In the genomic region with DNA sequence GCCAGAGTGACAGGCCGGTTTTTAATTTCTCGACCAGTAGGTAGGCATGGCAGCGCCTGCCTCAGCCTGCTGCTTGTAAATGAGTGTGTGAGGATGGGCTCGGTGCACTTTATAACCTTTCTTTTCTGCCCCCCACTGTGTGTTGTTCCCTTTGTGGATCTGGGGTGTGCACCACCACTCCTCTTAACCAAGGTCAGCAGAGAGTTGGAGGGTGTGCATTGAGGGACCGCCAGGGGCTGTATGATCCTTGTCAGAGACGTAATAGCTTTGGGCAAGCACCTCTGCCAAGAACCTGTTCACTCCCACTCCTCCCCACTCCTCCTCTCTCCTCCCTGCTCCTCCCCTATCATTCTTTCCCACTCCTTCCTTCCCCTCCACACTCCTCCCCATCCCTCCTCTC, we compare ENCODE assay signal across 27 mouse cellular contexts. TPM values are rescaled to one million over a fixed set of nuclear protein-coding genes. Genes with fewer than 3 reads are reported as not detected.
DNase-seq lines count a peak whose midpoint lies in the region; ATAC-seq and TF ChIP-seq lines count a peak whose summit lies in the region.
"Had no signal": no experiment of that assay in that cellular context is flagged by ENCODE, and none has a peak within 500 bp of the region (broad histone marks: within the 10 kb centered on the region; RNA-seq: fewer than 3 reads in every experiment).

No protein-coding gene starts in this region.

- peak; percentile 62 for DNase-seq in R1 (ENCODE audit: low read depth, low spot score)
- DNase-seq in limb, embryonic 10.5 days (ENCODE audit: low spot score) = peak; percentile 36
- DNase-seq in layer of hippocampus, adult 18-20 months (ENCODE audit: low spot score in 2 of 2) = no peak
- DNase-seq in spleen, adult 18-20 months = no peak
- DNase-seq: adrenal gland, postnatal 10 days; adrenal gland, postnatal 36 days; cerebellum, adult 18-20 months; cerebellum, adult 9-10 months; gastrocnemius, adult 2 months; gastrocnemius, postnatal 14 days; heart, adult 18-20 months; heart, postnatal 10 days; heart, postnatal 4 days had no signal

- peaks cover 63% of the 10 kb centered on the region for H3K4me1 ChIP-seq in neural tube, embryonic 12.5 days
- peaks cover 55% of the 10 kb centered on the region for H3K4me1 ChIP-seq in neural tube, embryonic 15.5 days
- H3K4me1 ChIP-seq in ES-Bruce4 (ENCODE audit: control insufficient read depth, insufficient read depth, low read length) = peaks cover 3% of the 10 kb centered on the region
- H3K4me1 ChIP-seq in limb, embryonic 10.5 days = peaks cover 99% of the 10 kb centered on the region

- no peak overlapping the region for H3K27ac ChIP-seq in neural tube, embryonic 12.5 days
- H3K27ac ChIP-seq in neural tube, embryonic 15.5 days (replicated peaks) = no peak overlapping the region
- no peak overlapping the region for H3K27ac ChIP-seq in ES-Bruce4 (ENCODE audit: insufficient read depth, low read length)
- 0 out of 2 replicates have a peak overlapping the region, but pooled peaks have one; percentile 12 for H3K27ac ChIP-seq in limb, embryonic 10.5 days
- H3K27ac ChIP-seq: embryonic facial prominence, embryonic 12.5 days; embryonic facial prominence, embryonic 15.5 days; forebrain, embryonic 12.5 days; gastrocnemius, adult 2 months; heart, embryonic 15.5 days; hindbrain, embryonic 12.5 days; hindbrain, embryonic 15.5 days had no signal

- H3K9me3 ChIP-seq in neural tube, embryonic 12.5 days = no peaks in the 10 kb centered on the region
- no peaks in the 10 kb centered on the region for H3K9me3 ChIP-seq in neural tube, embryonic 15.5 days (replicated peaks)
- H3K9me3 ChIP-seq in ES-Bruce4 (replicated peaks; ENCODE audit: control insufficient read depth, insufficient read depth, low read length, poor library complexity, severe bottlenecking) = no peaks in the 10 kb centered on the region
- no peaks in the 10 kb centered on the region for H3K9me3 ChIP-seq in limb, embryonic 10.5 days (replicated peaks)
- H3K9me3 ChIP-seq: embryonic facial prominence, embryonic 12.5 days; embryonic facial prominence, embryonic 15.5 days; forebrain, embryonic 12.5 days; heart, embryonic 12.5 days; heart, embryonic 15.5 days; hindbrain, embryonic 12.5 days; hindbrain, embryonic 15.5 days had no signal

- no peak for TF ChIP-seq CTCF in ES-Bruce4 (IDR thresholded peaks at IDR 0.05; ENCODE audit: low read depth, low read length)

- no peak for TF ChIP-seq POLR2A in ES-Bruce4 (IDR thresholded peaks at IDR 0.05; ENCODE audit: insufficient read depth, low read length)

- peaks cover 76% of the 10 kb centered on the region for H3K27me3 ChIP-seq in neural tube, embryonic 12.5 days (replicated peaks)
- H3K27me3 ChIP-seq in neural tube, embryonic 15.5 days (replicated peaks) = peaks cover 75% of the 10 kb centered on the region
- 0 out of 2 replicates have a peak, but pooled peaks cover 1% of the 10 kb centered on the region for H3K27me3 ChIP-seq in ES-Bruce4 (ENCODE audit: control insufficient read depth, insufficient read depth, low read length, poor library complexity, severe bottlenecking)
- H3K27me3 ChIP-seq in limb, embryonic 10.5 days (ENCODE audit: low read depth, poor library complexity, severe bottlenecking) = peaks cover 96% of the 10 kb centered on the region

- H3K4me2 ChIP-seq in neural tube, embryonic 12.5 days (replicated peaks) = 0 out of 2 replicates have a peak overlapping the region, but pooled peaks have one; percentile 78
- no peak overlapping the region for H3K4me2 ChIP-seq in neural tube, embryonic 15.5 days
- H3K4me2 ChIP-seq: embryonic facial prominence, embryonic 12.5 days; embryonic facial prominence, embryonic 15.5 days; forebrain, embryonic 12.5 days; heart, embryonic 12.5 days; heart, embryonic 15.5 days; hindbrain, embryonic 12.5 days; hindbrain, embryonic 15.5 days had no signal

- TF ChIP-seq EP300 in ES-Bruce4 (IDR thresholded peaks at IDR 0.05; ENCODE audit: insufficient read depth, low read depth, low read length) = peak; percentile 49; the same call in 1 of the 2 replicates

- H3K4me3 ChIP-seq in neural tube, embryonic 12.5 days = no peak overlapping the region
- no peak overlapping the region for H3K4me3 ChIP-seq in neural tube, embryonic 15.5 days (replicated peaks)
- no peak overlapping the region for H3K4me3 ChIP-seq in ES-Bruce4 (ENCODE audit: low read depth, low read length)
- no peak overlapping the region for H3K4me3 ChIP-seq in limb, embryonic 10.5 days
- H3K4me3 ChIP-seq: embryonic facial prominence, embryonic 12.5 days; embryonic facial prominence, embryonic 15.5 days; forebrain, embryonic 12.5 days; gastrocnemius, adult 2 months; heart, embryonic 12.5 days; heart, embryonic 15.5 days; hindbrain, embryonic 12.5 days; hindbrain, embryonic 15.5 days had no signal

- WGBS in neural tube, embryonic 12.5 days = 35% methylated on average over 6 of the region's 6 CpGs
- WGBS in neural tube, embryonic 15.5 days = 35% methylated on average over 6 of the region's 6 CpGs
- 50% methylated on average over 6 of the region's 6 CpGs for WGBS in limb, embryonic 10.5 days

- ATAC-seq in neural tube, embryonic 12.5 days (ENCODE audit: low FRiP score, low read depth) = no peak
- ATAC-seq in neural tube, embryonic 15.5 days (ENCODE audit: low FRiP score) = no peak
- ATAC-seq: CD4-positive, CD25-positive, alpha-beta regulatory T cell, adult 4 months; forebrain, embryonic 16.5 days; intestine, postnatal 0 days had no signal

- no peak overlapping the region for H3K9ac ChIP-seq in neural tube, embryonic 12.5 days
- H3K9ac ChIP-seq in neural tube, embryonic 15.5 days (replicated peaks) = no peak overlapping the region
- no peak overlapping the region for H3K9ac ChIP-seq in ES-Bruce4 (ENCODE audit: low read depth, poor library complexity, severe bottlenecking)
- H3K9ac ChIP-seq: embryonic facial prominence, embryonic 12.5 days; embryonic facial prominence, embryonic 15.5 days; forebrain, embryonic 12.5 days; heart, embryonic 12.5 days; heart, embryonic 15.5 days; hindbrain, embryonic 12.5 days; hindbrain, embryonic 15.5 days had no signal

- peaks cover 4% of the 10 kb centered on the region; the same call in 1 of the 2 replicates for H3K36me3 ChIP-seq in neural tube, embryonic 12.5 days
- H3K36me3 ChIP-seq in neural tube, embryonic 15.5 days = no peaks in the 10 kb centered on the region
- no peaks in the 10 kb centered on the region for H3K36me3 ChIP-seq in ES-Bruce4 (ENCODE audit: control insufficient read depth, insufficient read depth, low read length, poor library complexity, severe bottlenecking)
- no peaks in the 10 kb centered on the region for H3K36me3 ChIP-seq in limb, embryonic 10.5 days
- H3K36me3 ChIP-seq: embryonic facial prominence, embryonic 12.5 days; embryonic facial prominence, embryonic 15.5 days; forebrain, embryonic 12.5 days; heart, embryonic 12.5 days; heart, embryonic 15.5 days; hindbrain, embryonic 12.5 days; hindbrain, embryonic 15.5 days had no signal

RNA-seq across cellular contexts. Expression of a gene that starts 4.1 kb away (rescaled TPM):
- 106 and 125 TPM in 2 replicates for polyA plus RNA-seq in neural tube, embryonic 12.5 days (2016; fragmentation: Nextera tagmentation; extraction: Ambion mirVana)
- 69.1 and 69.3 TPM in 2 replicates for polyA plus RNA-seq in neural tube, embryonic 15.5 days (2015; fragmentation: Nextera tagmentation; extraction: Ambion mirVana)
- 2.0 and 2.2 TPM in 2 replicates for polyA plus RNA-seq in ES-Bruce4 (2011; ENCODE audit: insufficient read depth, insufficient read length, low read depth, missing spikeins)
- 9.7 and 16.3 TPM in 2 replicates for polyA plus RNA-seq in limb, embryonic 10.5 days (2016; fragmentation: Nextera tagmentation; extraction: Ambion mirVana)
- 1 to 10 TPM; 1.8 to 1.9 TPM for total RNA-seq in layer of hippocampus, adult 18-20 months (2021)
- total RNA-seq: MEL had no signal
- polyA plus RNA-seq: CD4-positive, CD25-positive, alpha-beta regulatory T cell, adult 4 months had no signal

Comparison
In these comparisons a context has a peak if more than half of its experiments do, and no peak if none do; other contexts are left out.
1. DNase-seq: peak in R1 (single experiment) and limb, embryonic 10.5 days (single experiment); none in layer of hippocampus, adult 18-20 months (0 of 2) and spleen, adult 18-20 months (0 of 2).